Mouse (Mus musculus): Measurements from ENCODE around the gene Hist1h4j. TPM values are rescaled to one million over a fixed set of nuclear protein-coding genes. Genes with fewer than 3 reads are reported as not detected.

The Hist1h4j gene
- total RNA-seq, 2 experiments from 2014 or later: 14.3 to 15.3 TPM

GRCm38 (mm10) chr13:21779767-21780731 is 45.2 kb downstream of the Hist1h4j start, which contains the start of gene Hist1h1b:
TSS of gene Hist1h1b (minus strand) at chr13:21780625.
- DNase-seq (ENCODE audit: low spot score in 2 of 2): peak in 1 of 2 experiments; percentile 15

GRCm38 (mm10) chr13:21781021-21781555 is 46.2 kb downstream of the Hist1h4j start:
- no peak for DNase-seq (ENCODE audit: low spot score in 2 of 2)

- DNase-seq (ENCODE audit: low spot score in 2 of 2): no peak
These were observed 46.8 kb downstream of the Hist1h4j start for GRCm38 (mm10) chr13:21781639-21782038.

- DNase-seq (ENCODE audit: low spot score in 2 of 2): peak in 1 of 2 experiments; percentile 34
These were observed 47.7 kb downstream of the Hist1h4j start for GRCm38 (mm10) chr13:21782361-21783254.

- peak; percentile 62 to 91 for DNase-seq (ENCODE audit: low spot score in 2 of 2)
These were observed 48.4 kb downstream of the Hist1h4j start, which contains the start of gene Hist1h3i for GRCm38 (mm10) chr13:21783255-21783617. TSS of gene Hist1h3i (minus strand) at chr13:21783370.

- DNase-seq (ENCODE audit: low spot score in 2 of 2): peak in 1 of 2 experiments; percentile 28
These were observed 48.9 kb downstream of the Hist1h4j start for GRCm38 (mm10) chr13:21783734-21784161.

GRCm38 (mm10) chr13:21784311-21784710 is 49.4 kb downstream of the Hist1h4j start:
- DNase-seq (ENCODE audit: low spot score in 2 of 2): no peak

Small RNAs within 50 kb of the gene (microRNA-seq; reads per million reads assigned to microRNA genes)
- gene Gm44357 (0 reads per million in 2 experiments), gene Gm44367 (0 reads per million in 2 experiments), gene Gm44454 (0 reads per million in 2 experiments)

Other genes with a start within 250 kb of the Hist1h4j start
- gene AK157302, start 239.8 kb upstream of the Hist1h4j start, total RNA-seq (2021): 10 to 100 TPM; 15.9 to 17.4 TPM
- 10 to 100 TPM; 64.8 to 76.7 TPM for gene Gm11273, start 233.6 kb upstream of the Hist1h4j start, total RNA-seq (2021)
- 10 to 100 TPM; 16.2 to 16.9 TPM for gene Zkscan8, start 203.9 kb upstream of the Hist1h4j start, total RNA-seq (2021)
- not detected for gene Olfr1366, start 192.3 kb upstream of the Hist1h4j start, total RNA-seq (2021)
- gene Olfr1535, start 175.2 kb upstream of the Hist1h4j start, total RNA-seq (2021): not detected
- gene Olfr1364, start 153.3 kb upstream of the Hist1h4j start, total RNA-seq (2021): not detected
- gene Olfr1362, start 121.0 kb upstream of the Hist1h4j start, total RNA-seq (2021): not detected
- not detected for gene Olfr11, start 92.5 kb upstream of the Hist1h4j start, total RNA-seq (2021)
- not detected for gene Olfr1361, start 71.7 kb upstream of the Hist1h4j start, total RNA-seq (2021)
- gene Olfr1360, start 57.7 kb upstream of the Hist1h4j start, total RNA-seq (2021): not detected
- gene Olfr1359, start 37.0 kb upstream of the Hist1h4j start, total RNA-seq (2021): not detected
- gene Hist1h2bl, start 18.9 kb upstream of the Hist1h4j start, total RNA-seq (2021): 10 to 100 TPM; 31.7 to 51.2 TPM
- gene Hist1h2ai, start 18.6 kb upstream of the Hist1h4j start, total RNA-seq (2021): 10 to 100 TPM; 17.4 to 55.0 TPM
- 10 to 100 TPM; 68.2 to 84.2 TPM for gene Hist1h3h, start 17.4 kb upstream of the Hist1h4j start, total RNA-seq (2021)
- 10 to 100 TPM in 1 of 2 experiments, 1 to 10 TPM in 1; 8.6 to 12.7 TPM for gene Hist1h2bm, start 13.0 kb upstream of the Hist1h4j start, total RNA-seq (2021)
- 100 to 1,000 TPM; 229 to 266 TPM for gene Hist1h4k, start 15.4 kb downstream of the Hist1h4j start, total RNA-seq (2021)
- gene Hist1h2ak, start 18.8 kb downstream of the Hist1h4j start, total RNA-seq (2021): 10 to 100 TPM; 17.1 to 19.9 TPM
- 10 to 100 TPM; 18.8 to 20.0 TPM for gene Hist1h2bn, start 19.1 kb downstream of the Hist1h4j start, total RNA-seq (2021)
- gene Hist1h1b, start 45.6 kb downstream of the Hist1h4j start, total RNA-seq (2021): 10 to 100 TPM; 10.5 to 20.6 TPM
- gene Hist1h3i, start 48.3 kb downstream of the Hist1h4j start, total RNA-seq (2021): 10 to 100 TPM; 59.5 to 93.2 TPM
- 1 to 10 TPM; 1.7 to 1.8 TPM for gene Hist1h2an, start 52.2 kb downstream of the Hist1h4j start, total RNA-seq (2021)
- gene Hist1h2bp, start 52.4 kb downstream of the Hist1h4j start, total RNA-seq (2021): 10 to 100 TPM; 12.3 to 16.4 TPM
- gene Hist1h2bq, start 75.1 kb downstream of the Hist1h4j start, total RNA-seq (2021): 10 to 100 TPM; 47.8 to 64.2 TPM
- gene Hist1h2ao, start 75.4 kb downstream of the Hist1h4j start, total RNA-seq (2021): 10 to 100 TPM; 28.2 to 31.2 TPM
- 100 to 1,000 TPM; 159 to 222 TPM for gene Hist1h4m, start 76.7 kb downstream of the Hist1h4j start, total RNA-seq (2021)
- 10 to 100 TPM; 30.8 to 35.7 TPM for gene Hist1h4n, start 97.1 kb downstream of the Hist1h4j start, total RNA-seq (2021)
- 10 to 100 TPM; 20.7 to 37.1 TPM for gene Hist1h2ap, start 98.4 kb downstream of the Hist1h4j start, total RNA-seq (2021)
- gene Hist1h2br, start 98.7 kb downstream of the Hist1h4j start, total RNA-seq (2021): 10 to 100 TPM; 48.0 to 64.3 TPM
- 1 to 10 TPM; 3.4 to 3.8 TPM for gene Zfp184, start 210.0 kb downstream of the Hist1h4j start, total RNA-seq (2021)
- under 1 TPM in 1 of 2 experiments, not detected in 1; 0.19 TPM for gene Pom121l2, start 246.1 kb downstream of the Hist1h4j start, total RNA-seq (2021)

Data from layer of hippocampus, postnatal 14 days (tissue).